Mouse (Mus musculus): Measurements from ENCODE around the gene Ptprb. TPM values are rescaled to one million over a fixed set of nuclear protein-coding genes. Genes with fewer than 3 reads are reported as not detected.
A peak's percentile ranks its signal among the peaks of the same experiment; 100 is the strongest.

Gene Ptprb
- polyA plus RNA-seq (2015; fragmentation: Nextera tagmentation; extraction: Ambion mirVana): 2.5 and 2.8 TPM in 2 replicates

GRCm38 (mm10) chr10:116275280-116275679 lies at the start of gene Ptprb:
Ptprb (plus strand) TSS chr10:116275523.
- ATAC-seq (ENCODE audit: low FRiP score, low TSS enrichment): no peak
- no peak within 1 kb of the TSS for H3K27ac ChIP-seq (replicated peaks)
- H3K27me3 ChIP-seq (ENCODE audit: control insufficient read depth, insufficient read depth, low read length): no peaks in the 10 kb centered on the region
- peak within 1 kb of the TSS; percentile 15; the same call in 1 of the 2 replicates for H3K4me3 ChIP-seq (ENCODE audit: low read depth, low read length)
- no peak for TF ChIP-seq CTCF (IDR thresholded peaks at IDR 0.05; ENCODE audit: low read depth)
- no peak for TF ChIP-seq EP300 (optimal IDR thresholded peaks at IDR 0.05)
- no peak for DNase-seq (ENCODE audit: low spot score)
- no peaks in the 10 kb centered on the region for H3K4me1 ChIP-seq (replicated peaks; ENCODE audit: control insufficient read depth, insufficient read depth)
- no peaks in the 10 kb centered on the region for H3K9me3 ChIP-seq (ENCODE audit: control insufficient read depth, low read length)
- no peak within 1 kb of the TSS for H3K4me2 ChIP-seq (replicated peaks; ENCODE audit: low read depth)
- H3K9ac ChIP-seq (ENCODE audit: low read length): no peak within 1 kb of the TSS
- 53% methylated on average over 7 of the region's 7 CpGs for WGBS
- no peaks in the 10 kb centered on the region for H3K36me3 ChIP-seq (ENCODE audit: control insufficient read depth, insufficient read depth, low read length)

- 70% methylated on average over 5 of the region's 5 CpGs for WGBS
- Histone ChIP-seq H3K4me2 (replicated peaks; ENCODE audit: low read depth) (no peak overlapping the region), H3K4me3 (ENCODE audit: low read depth, low read length) (no peak overlapping the region), H3K27ac (replicated peaks) (no peak overlapping the region), H3K4me1 (replicated peaks; ENCODE audit: control insufficient read depth, insufficient read depth) (no peaks in the 10 kb centered on the region), H3K9ac (ENCODE audit: low read length) (no peak overlapping the region), H3K36me3 (ENCODE audit: control insufficient read depth, insufficient read depth, low read length) (no peaks in the 10 kb centered on the region), H3K9me3 (ENCODE audit: control insufficient read depth, low read length) (no peaks in the 10 kb centered on the region), H3K27me3 (ENCODE audit: control insufficient read depth, insufficient read depth, low read length) (no peaks in the 10 kb centered on the region)
- ATAC-seq (ENCODE audit: low FRiP score, low TSS enrichment): no peak
- DNase-seq (ENCODE audit: low spot score): no peak
- TF ChIP-seq EP300 (optimal IDR thresholded peaks at IDR 0.05) (no peak), CTCF (IDR thresholded peaks at IDR 0.05; ENCODE audit: low read depth) (no peak)
These were observed 40.0 kb upstream of the Ptprb start for GRCm38 (mm10) chr10:116235299-116235698.

GRCm38 (mm10) chr10:116242200-116242599 lies 33.1 kb upstream of the Ptprb start:
- Histone ChIP-seq H3K4me3 (ENCODE audit: low read depth, low read length) (no peak overlapping the region), H3K4me2 (replicated peaks; ENCODE audit: low read depth) (no peak overlapping the region), H3K27me3 (ENCODE audit: control insufficient read depth, insufficient read depth, low read length) (no peaks in the 10 kb centered on the region), H3K9ac (ENCODE audit: low read length) (no peak overlapping the region), H3K4me1 (replicated peaks; ENCODE audit: control insufficient read depth, insufficient read depth) (no peaks in the 10 kb centered on the region), H3K27ac (replicated peaks) (no peak overlapping the region), H3K9me3 (ENCODE audit: control insufficient read depth, low read length) (no peaks in the 10 kb centered on the region), H3K36me3 (ENCODE audit: control insufficient read depth, insufficient read depth, low read length) (no peaks in the 10 kb centered on the region)
- DNase-seq (ENCODE audit: low spot score): no peak
- ATAC-seq (ENCODE audit: low FRiP score, low TSS enrichment): no peak
- TF ChIP-seq CTCF (IDR thresholded peaks at IDR 0.05; ENCODE audit: low read depth): no peak
- no peak for TF ChIP-seq EP300 (optimal IDR thresholded peaks at IDR 0.05)
- WGBS: 37% methylated on average over 7 of the region's 7 CpGs

DNA sequence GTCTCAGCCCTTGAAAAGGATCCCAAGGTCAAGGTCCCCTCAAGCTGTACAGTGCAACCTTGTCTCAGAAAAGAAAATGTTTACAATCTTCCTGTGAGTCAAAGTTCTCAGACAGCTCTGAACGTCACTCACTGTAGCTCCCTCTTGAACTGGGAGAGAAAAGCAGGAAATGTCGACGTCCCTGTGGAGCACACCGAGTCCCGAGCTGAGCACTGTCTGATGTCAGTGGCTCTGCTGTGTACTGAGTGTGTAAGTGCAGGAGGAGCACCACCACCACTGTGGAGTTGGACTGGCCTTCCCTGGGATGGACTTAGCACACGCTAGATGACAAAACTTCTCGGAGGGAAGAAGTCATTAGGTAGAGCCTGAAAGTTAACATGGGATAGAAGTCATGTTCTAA lies 31.9 kb upstream of the Ptprb start:
- H3K27me3 ChIP-seq (ENCODE audit: control insufficient read depth, insufficient read depth, low read length): no peaks in the 10 kb centered on the region
- H3K9ac ChIP-seq (ENCODE audit: low read length): no peak overlapping the region
- TF ChIP-seq CTCF (IDR thresholded peaks at IDR 0.05; ENCODE audit: low read depth): no peak
- TF ChIP-seq EP300 (optimal IDR thresholded peaks at IDR 0.05): no peak
- no peak overlapping the region for H3K4me3 ChIP-seq (ENCODE audit: low read depth, low read length)
- ATAC-seq (ENCODE audit: low FRiP score, low TSS enrichment) (0 out of 2 replicates have a peak, but pooled peaks have one; percentile 47), DNase-seq (ENCODE audit: low spot score) (no peak)
- 37% methylated on average over 7 of the region's 7 CpGs for WGBS
- no peak overlapping the region for H3K27ac ChIP-seq (replicated peaks)
- H3K4me1 ChIP-seq (replicated peaks; ENCODE audit: control insufficient read depth, insufficient read depth): no peaks in the 10 kb centered on the region
- no peaks in the 10 kb centered on the region for H3K9me3 ChIP-seq (ENCODE audit: control insufficient read depth, low read length)
- no peak overlapping the region for H3K4me2 ChIP-seq (replicated peaks; ENCODE audit: low read depth)
- no peaks in the 10 kb centered on the region for H3K36me3 ChIP-seq (ENCODE audit: control insufficient read depth, insufficient read depth, low read length)

DNA sequence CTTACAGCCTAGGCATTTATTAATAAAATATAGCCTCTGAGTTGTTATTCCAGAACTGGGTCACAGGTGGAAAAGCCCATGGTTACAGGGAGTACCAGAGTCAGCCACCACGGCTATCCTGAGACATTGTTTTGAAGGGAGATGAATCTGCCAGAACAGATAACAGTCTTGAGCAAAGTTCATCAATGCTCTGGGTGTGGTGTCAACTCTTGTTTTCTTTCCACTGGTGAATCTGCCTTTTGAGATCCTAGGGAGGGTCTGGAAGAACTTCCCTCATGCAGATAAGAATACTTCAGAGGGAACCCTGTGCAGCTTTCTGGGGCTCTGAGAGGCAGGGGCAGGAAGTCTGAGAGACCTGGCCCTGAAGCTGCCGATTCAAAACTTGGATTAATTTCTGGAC lies 29.7 kb upstream of the Ptprb start:
- H3K9ac ChIP-seq (ENCODE audit: low read length): no peak overlapping the region
- WGBS: 66% methylated on average over 2 of the region's 2 CpGs

GRCm38 (mm10) chr10:116252668-116253067 lies 22.7 kb upstream of the Ptprb start:
- no peaks in the 10 kb centered on the region for H3K9me3 ChIP-seq (ENCODE audit: control insufficient read depth, low read length)
- no peaks in the 10 kb centered on the region for H3K4me1 ChIP-seq (replicated peaks; ENCODE audit: control insufficient read depth, insufficient read depth)
- H3K27me3 ChIP-seq (ENCODE audit: control insufficient read depth, insufficient read depth, low read length): no peaks in the 10 kb centered on the region
- H3K4me2 ChIP-seq (replicated peaks; ENCODE audit: low read depth): no peak overlapping the region
- H3K9ac ChIP-seq (ENCODE audit: low read length): no peak overlapping the region
- H3K36me3 ChIP-seq (ENCODE audit: control insufficient read depth, insufficient read depth, low read length): no peaks in the 10 kb centered on the region
- TF ChIP-seq EP300 (optimal IDR thresholded peaks at IDR 0.05) (no peak), CTCF (IDR thresholded peaks at IDR 0.05; ENCODE audit: low read depth) (no peak)
- H3K27ac ChIP-seq (replicated peaks): no peak overlapping the region
- 90% methylated on average over 7 of the region's 7 CpGs for WGBS
- DNase-seq (ENCODE audit: low spot score) (no peak), ATAC-seq (ENCODE audit: low FRiP score, low TSS enrichment) (no peak)
- H3K4me3 ChIP-seq (ENCODE audit: low read depth, low read length): no peak overlapping the region

More for the DNA sequence above, 29.7 kb upstream of the Ptprb start:
- no peaks in the 10 kb centered on the region for H3K36me3 ChIP-seq (ENCODE audit: control insufficient read depth, insufficient read depth, low read length)
- DNase-seq (ENCODE audit: low spot score) (no peak), ATAC-seq (ENCODE audit: low FRiP score, low TSS enrichment) (no peak)
- H3K9me3 ChIP-seq (ENCODE audit: control insufficient read depth, low read length): no peaks in the 10 kb centered on the region
- H3K4me1 ChIP-seq (replicated peaks; ENCODE audit: control insufficient read depth, insufficient read depth): no peaks in the 10 kb centered on the region
- no peak overlapping the region for H3K4me3 ChIP-seq (ENCODE audit: low read depth, low read length)
- no peak for TF ChIP-seq EP300 (optimal IDR thresholded peaks at IDR 0.05)
- TF ChIP-seq CTCF (IDR thresholded peaks at IDR 0.05; ENCODE audit: low read depth): no peak
- no peaks in the 10 kb centered on the region for H3K27me3 ChIP-seq (ENCODE audit: control insufficient read depth, insufficient read depth, low read length)
- H3K27ac ChIP-seq (replicated peaks): no peak overlapping the region
- no peak overlapping the region for H3K4me2 ChIP-seq (replicated peaks; ENCODE audit: low read depth)

All from stomach, postnatal 0 days (tissue).